Mouse (Mus musculus) myocyte (in vitro differentiated cells): Measurements from ENCODE around the gene Xpnpep1.

Experiments used
- POLR2A ChIP-seq: IDR thresholded peaks from one replicate; pipeline ENCODE4 v1.6.1; 2011; ENCODE audit warnings: low read depth, mild to moderate bottlenecking, control low read depth, moderate library complexity; ENCODE audit not compliant: insufficient read length
- TCF12 ChIP-seq: IDR thresholded peaks from one replicate; pipeline ENCODE4 v1.6.1; 2011; ENCODE audit warnings: mild to moderate bottlenecking, control low read depth; ENCODE audit not compliant: poor library complexity, insufficient read depth, severe bottlenecking

GRCm38 (mm10) chr19:53051288-53051985 is 11.4 kb upstream of the Xpnpep1 start:
- TF ChIP-seq POLR2A: no peak
- no peak for TF ChIP-seq TCF12
